Mouse (Mus musculus) frontal cortex, postnatal 36 days (tissue): ENCODE measurements around the gene Mtif2.

Experiments used
- DNase-seq, 2 experiments: peaks; one replicate each; pipeline ENCODE4 v3.0.0; 2022; ENCODE audit warnings: low spot score in 2 of 2

The Mtif2 gene

GRCm38 (mm10) chr11:29549425-29549778 is 23.2 kb downstream of the Mtif2 start:
- DNase-seq, result no peak

- DNase-seq, result no peak
Observed at GRCm38 (mm10) chr11:29560452-29560851, 34.2 kb downstream of the Mtif2 start.

DNA sequence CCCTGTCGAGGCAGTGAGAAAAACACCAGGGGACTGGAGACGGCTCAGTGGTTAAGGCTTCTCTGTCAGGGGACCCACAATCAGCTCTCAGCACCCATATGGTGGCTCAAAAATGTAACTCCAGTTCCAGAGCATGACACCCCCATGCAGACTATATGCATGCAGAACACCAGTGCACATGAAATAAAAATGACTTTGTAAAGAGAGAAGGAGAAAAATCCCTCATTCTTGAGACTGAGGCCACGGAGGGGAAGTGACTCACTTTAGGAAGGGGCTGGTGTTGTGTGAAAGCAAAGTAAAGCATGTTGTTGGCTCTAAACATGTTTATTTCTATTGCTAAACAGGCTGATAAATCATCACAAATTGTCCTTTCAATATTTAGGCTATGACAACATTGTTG is 34.8 kb downstream of the Mtif2 start:
- no peak for DNase-seq

GRCm38 (mm10) chr11:29563406-29563805 is 37.2 kb downstream of the Mtif2 start:
- no peak for DNase-seq

GRCm38 (mm10) chr11:29571536-29571935 is 45.3 kb downstream of the Mtif2 start:
- DNase-seq, result no peak

DNA sequence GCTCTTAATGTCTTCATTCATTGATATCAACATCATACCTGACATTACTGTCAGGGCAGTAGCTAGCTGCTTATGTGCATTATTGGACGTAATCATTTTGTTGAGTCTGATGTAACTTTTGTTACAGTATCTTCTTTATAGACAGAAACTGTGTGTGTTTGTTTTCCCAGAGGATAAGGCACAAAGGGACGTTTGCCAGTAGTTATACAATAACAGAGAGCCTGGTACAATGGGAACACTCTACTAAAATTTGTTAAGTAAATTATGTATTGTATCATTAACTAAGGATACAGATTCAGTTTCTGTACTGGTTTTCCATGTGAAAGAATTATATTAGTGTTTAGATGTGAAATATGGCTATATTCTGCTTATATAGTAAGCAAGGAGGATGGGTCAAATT is 46.4 kb downstream of the Mtif2 start:
- no peak for DNase-seq

GRCm38 (mm10) chr11:29579610-29580009 is 53.4 kb downstream of the Mtif2 start:
- no peak for DNase-seq
